Mouse (Mus musculus) forebrain, postnatal 0 days (tissue): ENCODE measurements around the gene Map3k7. TPM values are rescaled to one million over a fixed set of nuclear protein-coding genes. Genes with fewer than 3 reads are reported as not detected.
"Not testable (repeated sequence)": the region's sequence is repeated elsewhere in the genome, so short reads cannot be mapped to it uniquely, and the experiment has no call there.

Experiments
- ATAC-seq: fragments of 200-750 bp; cut with Nextera tagmentation; 2 replicates; pipeline ENCODE4 v1.8.0; 2017; ENCODE audit warnings: mild to moderate bottlenecking, moderate library complexity
- DNase-seq: peaks from one replicate; pipeline ENCODE4 v3.0.0-alpha.2; 2015
- H3K27ac ChIP-seq: fragments of 300-500 bp; sonication (generic); 2 replicates; pipeline ENCODE4 v1.5.1; 2014; ENCODE audit warnings: low read depth, mild to moderate bottlenecking, antibody characterized with exemption, low read length, moderate library complexity, mixed read lengths
- H3K27me3 ChIP-seq: fragments of 300-500 bp; sonication (generic); 2 replicates; pipeline ENCODE4 v1.6.1; 2014; ENCODE audit warnings: mild to moderate bottlenecking, low read length, mixed read lengths; ENCODE audit not compliant: insufficient read depth
- H3K36me3 ChIP-seq: fragments of 300-500 bp; sonication (generic); 2 replicates; pipeline ENCODE4 v1.6.1; 2014; ENCODE audit warnings: mild to moderate bottlenecking, moderate library complexity; ENCODE audit not compliant: insufficient read depth
- H3K4me1 ChIP-seq: fragments of 300-500 bp; sonication (generic); 2 replicates; pipeline ENCODE4 v1.6.1; 2014; ENCODE audit warnings: antibody characterized with exemption; ENCODE audit not compliant: insufficient read depth
- H3K4me2 ChIP-seq: fragments of 300-500 bp; sonication (generic); 2 replicates; pipeline ENCODE4 v1.6.1; 2014; ENCODE audit warnings: low read depth, mild to moderate bottlenecking, moderate library complexity
- H3K4me3 ChIP-seq: fragments of 300-500 bp; sonication (generic); 2 replicates; pipeline ENCODE4 v1.5.1; 2014; ENCODE audit warnings: low read depth, low read length, mixed read lengths
- H3K9ac ChIP-seq: fragments of 300-500 bp; sonication (generic); 2 replicates; pipeline ENCODE4 v1.6.1; 2014; ENCODE audit warnings: mild to moderate bottlenecking
- H3K9me3 ChIP-seq: fragments of 300-500 bp; sonication (generic); 2 replicates; pipeline ENCODE4 v1.6.1; 2016; ENCODE audit warnings: low read length
- CTCF ChIP-seq: sonication (generic); IDR thresholded peaks from 2 replicates; pipeline ENCODE4 v1.5.1; 2016; ENCODE audit warnings: antibody characterized with exemption, control low read depth, low read depth
- WGBS: fragments of 180-500 bp; shearing (Covaris S2); extraction: QIAGEN DNeasy Blood & Tissue Kit; methylation state at CpG from one replicate; pipeline ENCODE4 v1.1.7; 2014; 5-methylcytosine and 5-hydroxymethylcytosine counted together
- polyA plus RNA-seq: library from polyadenylated mRNA; unstranded; fragments of >200 nt; fragmentation: Nextera tagmentation; extraction: Ambion mirVana; gene quantifications from 2 replicates; pipeline ENCODE4 v1.2.1, GENCODE M21; 2015
- total RNA-seq: library from RNA; depleted of rRNA; stranded (reverse); fragments of >200 nt; gene quantifications from 2 replicates; pipeline ENCODE4 v1.2.3, GENCODE M21; 2014

The Map3k7 gene
- total and polyA plus RNA-seq, 2 experiments from 2014 or later: 17.6 to 53.6 TPM

GRCm38 (mm10) chr4:32010808-32011207 lies 46.9 kb downstream of the Map3k7 start:
- no peak overlapping the region for H3K27ac ChIP-seq
- H3K4me3 ChIP-seq: no peak overlapping the region
- TF ChIP-seq CTCF: no peak
- ATAC-seq (no peak), DNase-seq (no peak)
- H3K4me2 ChIP-seq: no peak overlapping the region
- peaks cover 39% of the 10 kb centered on the region for H3K36me3 ChIP-seq
- no peaks in the 10 kb centered on the region for H3K4me1 ChIP-seq
- no peak overlapping the region for H3K9ac ChIP-seq
- H3K9me3 ChIP-seq: no peaks in the 10 kb centered on the region
- H3K27me3 ChIP-seq: no peaks in the 10 kb centered on the region
- WGBS: 76% methylated on average over 5 of the region's 5 CpGs

DNA sequence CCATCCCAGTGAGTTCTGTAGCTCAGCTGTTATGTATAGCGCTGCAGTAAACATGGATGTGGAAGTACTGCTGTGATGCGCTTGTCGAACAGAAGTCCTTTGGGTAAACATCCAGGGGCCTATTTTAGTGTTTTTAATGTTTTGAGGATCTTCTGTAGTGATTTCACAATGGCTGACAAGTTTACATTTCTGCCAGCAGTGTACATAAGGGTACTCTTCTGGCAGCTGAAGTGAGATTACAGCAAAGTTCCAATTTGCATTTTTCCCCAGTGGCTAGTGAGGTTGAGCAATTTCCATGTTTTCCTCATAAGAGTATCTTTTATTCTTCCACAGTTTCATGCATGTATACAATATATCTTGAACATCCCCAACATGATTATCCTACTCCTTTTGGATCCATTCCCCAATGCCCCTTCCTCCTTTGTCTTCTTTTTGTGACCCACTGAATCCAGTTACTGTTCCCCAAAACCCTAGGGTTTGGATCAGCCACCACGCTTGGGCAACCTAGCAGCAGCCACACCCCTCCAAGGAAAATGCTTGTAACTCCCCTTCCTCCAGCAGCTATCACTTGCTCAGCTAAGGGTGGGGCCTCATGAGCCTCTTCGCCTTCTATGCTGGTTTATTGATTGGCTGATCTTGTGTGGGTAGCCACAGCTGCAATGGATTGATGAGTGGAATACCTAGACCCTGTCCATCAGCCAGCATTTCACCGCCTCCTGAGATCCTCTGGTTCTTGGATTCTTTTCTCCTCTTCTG lies 47.5 kb downstream of the Map3k7 start:
- DNase-seq (no peak), ATAC-seq (no peak)
- H3K27me3 ChIP-seq: no peaks in the 10 kb centered on the region
- no peak overlapping the region for H3K4me2 ChIP-seq
- H3K27ac ChIP-seq: no peak overlapping the region
- peaks cover 44% of the 10 kb centered on the region for H3K36me3 ChIP-seq
- 94% methylated on average over 6 of the region's 6 CpGs for WGBS
- H3K9me3 ChIP-seq: no peaks in the 10 kb centered on the region
- H3K4me3 ChIP-seq: no peak overlapping the region
- TF ChIP-seq CTCF: no peak
- no peak overlapping the region for H3K9ac ChIP-seq
- no peaks in the 10 kb centered on the region for H3K4me1 ChIP-seq

DNA sequence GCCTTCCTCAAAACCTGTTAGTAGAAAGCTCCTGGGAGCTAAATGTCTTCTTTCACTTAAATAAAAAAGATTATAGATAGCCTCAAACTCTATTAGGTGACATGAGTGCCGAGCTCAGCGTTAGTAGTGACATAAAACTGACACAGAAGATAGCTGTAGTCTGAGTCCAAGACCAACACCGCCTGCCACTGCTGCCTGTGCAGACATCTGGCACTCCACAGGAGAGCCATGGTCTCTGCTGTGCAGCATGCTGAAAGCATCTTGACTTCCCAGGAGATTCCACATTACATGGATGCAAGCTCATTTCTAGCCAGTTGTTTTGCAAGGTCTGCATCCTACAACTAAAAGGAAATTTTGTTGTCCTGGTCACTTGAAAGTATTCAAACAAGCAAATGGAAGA lies 57.2 kb downstream of the Map3k7 start:
- no peak overlapping the region for H3K9ac ChIP-seq
- no peak overlapping the region for H3K27ac ChIP-seq
- 93% methylated on average over 3 of the region's 3 CpGs for WGBS
- no peak overlapping the region for H3K4me3 ChIP-seq
- TF ChIP-seq CTCF: no peak
- no peak overlapping the region for H3K4me2 ChIP-seq
- peaks cover 42% of the 10 kb centered on the region for H3K36me3 ChIP-seq
- no peaks in the 10 kb centered on the region for H3K4me1 ChIP-seq
- no peaks in the 10 kb centered on the region for H3K27me3 ChIP-seq
- no peak for ATAC-seq
- H3K9me3 ChIP-seq: no peaks in the 10 kb centered on the region
- DNase-seq: no peak

DNA sequence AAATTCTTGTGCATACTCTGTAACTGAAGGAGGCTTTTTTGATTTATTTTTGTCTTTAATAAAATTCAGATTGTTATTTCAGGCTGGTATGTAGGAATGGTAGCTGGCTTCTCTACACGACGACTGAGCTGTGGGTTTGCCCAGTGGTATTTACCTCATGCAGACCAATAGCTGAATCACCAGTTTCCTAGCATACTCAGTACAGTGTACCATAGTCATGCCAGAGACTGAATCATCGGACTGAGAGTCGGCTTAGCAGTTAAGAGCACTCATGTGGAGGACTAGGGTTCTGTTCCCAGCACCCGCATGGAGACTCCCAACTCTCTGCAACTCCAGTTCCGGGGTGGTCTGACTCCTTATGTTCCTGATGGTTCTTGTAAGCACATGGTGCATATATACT lies 58.4 kb downstream of the Map3k7 start:
- no peak overlapping the region for H3K4me2 ChIP-seq
- DNase-seq: no peak
- TF ChIP-seq CTCF: no peak
- H3K4me3 ChIP-seq: no peak overlapping the region
- 96% methylated on average over 6 of the region's 6 CpGs for WGBS
- H3K4me1 ChIP-seq: no peaks in the 10 kb centered on the region
- no peaks in the 10 kb centered on the region for H3K9me3 ChIP-seq
- no peak overlapping the region for H3K9ac ChIP-seq
- no peaks in the 10 kb centered on the region for H3K27me3 ChIP-seq
- H3K27ac ChIP-seq: no peak overlapping the region
- ATAC-seq: no peak
- H3K36me3 ChIP-seq: peaks cover 33% of the 10 kb centered on the region

DNA sequence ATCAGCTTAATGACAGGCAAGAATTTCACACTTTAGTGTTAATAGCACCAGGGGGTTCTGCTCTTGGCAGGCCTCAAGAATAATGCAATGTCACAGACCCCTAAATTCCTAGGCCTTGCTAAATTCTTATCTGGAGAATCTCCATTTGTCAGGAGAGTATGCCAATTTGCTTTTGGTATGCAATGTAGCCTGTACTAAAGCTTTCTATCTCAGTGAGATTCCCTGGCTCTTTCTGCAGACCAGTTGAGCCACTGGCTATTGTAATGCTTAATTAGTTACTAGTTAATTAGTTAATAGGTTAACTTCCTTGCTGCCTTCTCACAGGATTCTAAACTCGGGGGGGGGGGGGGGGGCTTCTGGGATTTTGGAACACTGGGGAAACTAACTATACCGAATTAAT lies 60.3 kb downstream of the Map3k7 start:
- not testable (repeated sequence) for H3K4me3 ChIP-seq, H3K4me2 ChIP-seq, DNase-seq, H3K27me3 ChIP-seq, ATAC-seq, H3K4me1 ChIP-seq, H3K9ac ChIP-seq, H3K27ac ChIP-seq, H3K9me3 ChIP-seq
- H3K36me3 ChIP-seq: peaks cover 22% of the 10 kb centered on the region
- 73% methylated on average over 2 of the region's 2 CpGs for WGBS

GRCm38 (mm10) chr4:32025105-32025504 lies 61.2 kb downstream of the Map3k7 start:
- 93% methylated on average over 2 of the region's 2 CpGs for WGBS
- ATAC-seq: no peak
- no peak overlapping the region for H3K9ac ChIP-seq
- H3K27me3 ChIP-seq: no peaks in the 10 kb centered on the region
- no peak for DNase-seq
- TF ChIP-seq CTCF: no peak
- H3K4me2 ChIP-seq: no peak overlapping the region
- H3K4me1 ChIP-seq: no peaks in the 10 kb centered on the region
- no peak overlapping the region for H3K27ac ChIP-seq
- H3K36me3 ChIP-seq: peaks cover 16% of the 10 kb centered on the region
- no peaks in the 10 kb centered on the region for H3K9me3 ChIP-seq
- H3K4me3 ChIP-seq: no peak overlapping the region

GRCm38 (mm10) chr4:32027094-32027493 lies 63.2 kb downstream of the Map3k7 start:
- H3K4me3 ChIP-seq: no peak overlapping the region
- no peak overlapping the region for H3K9ac ChIP-seq
- DNase-seq: peak; percentile 11
- TF ChIP-seq CTCF: peak; percentile 65
- no peaks in the 10 kb centered on the region for H3K4me1 ChIP-seq
- H3K9me3 ChIP-seq: no peaks in the 10 kb centered on the region
- H3K36me3 ChIP-seq: peaks cover 4% of the 10 kb centered on the region
- peak; percentile 45; the same call in 1 of the 2 replicates for ATAC-seq
- H3K27ac ChIP-seq: no peak overlapping the region
- 88% methylated on average over 9 of the region's 9 CpGs for WGBS
- no peaks in the 10 kb centered on the region for H3K27me3 ChIP-seq
- no peak overlapping the region for H3K4me2 ChIP-seq
